Mouse (Mus musculus) lung, embryonic 15.5 days (tissue): ENCODE measurements around the gene Hoxa2. TPM values are rescaled to one million over a fixed set of nuclear protein-coding genes. Genes with fewer than 3 reads are reported as not detected.

Source experiments
- ATAC-seq: fragments of 200-750 bp; cut with Nextera tagmentation; 2 replicates; pipeline ENCODE4 v1.8.0; 2017; ENCODE audit warnings: moderate number of reproducible peaks, borderline replicate concordance; ENCODE audit not compliant: low FRiP score, low TSS enrichment; ENCODE audit errors: extremely low read depth
- H3K27ac ChIP-seq: fragments of 300-500 bp; sonication (generic); 2 replicates; pipeline ENCODE4 v1.5.1; 2015; ENCODE audit warnings: moderate library complexity, mild to moderate bottlenecking, inconsistent platforms
- H3K27me3 ChIP-seq: fragments of 300-500 bp; sonication (generic); 2 replicates; pipeline ENCODE4 v1.6.1; 2015; ENCODE audit warnings: inconsistent platforms
- H3K36me3 ChIP-seq: fragments of 300-500 bp; sonication (generic); 2 replicates; pipeline ENCODE4 v1.6.1; 2015; ENCODE audit warnings: inconsistent platforms
- H3K4me1 ChIP-seq: fragments of 300-500 bp; sonication (generic); 2 replicates; pipeline ENCODE4 v1.6.1; 2015; ENCODE audit warnings: inconsistent platforms
- H3K4me2 ChIP-seq: fragments of 300-500 bp; sonication (generic); 2 replicates; pipeline ENCODE4 v1.6.1; 2015; ENCODE audit warnings: inconsistent platforms, mild to moderate bottlenecking, moderate library complexity
- H3K4me3 ChIP-seq: fragments of 300-500 bp; sonication (generic); 2 replicates; pipeline ENCODE4 v1.5.1; 2015; ENCODE audit warnings: mild to moderate bottlenecking, inconsistent platforms
- H3K9ac ChIP-seq: fragments of 300-500 bp; sonication (generic); 2 replicates; pipeline ENCODE4 v1.6.1; 2015; ENCODE audit warnings: inconsistent platforms
- H3K9me3 ChIP-seq: fragments of 300-500 bp; sonication (generic); 2 replicates; pipeline ENCODE4 v1.6.1; 2016; ENCODE audit warnings: inconsistent platforms
- WGBS: fragments of 180-500 bp; shearing (Covaris S2); methylation state at CpG from one replicate; pipeline ENCODE4 v1.1.7; 2015; 5-methylcytosine and 5-hydroxymethylcytosine counted together
- polyA plus RNA-seq: library from polyadenylated mRNA; unstranded; fragments of >200 nt; fragmentation: Nextera tagmentation; extraction: Ambion mirVana; gene quantifications from 2 replicates; pipeline ENCODE4 v1.2.1, GENCODE M21; 2015

The Hoxa2 gene
- polyA plus RNA-seq, 1 experiment from 2014 or later, result 11.4 TPM

DNA sequence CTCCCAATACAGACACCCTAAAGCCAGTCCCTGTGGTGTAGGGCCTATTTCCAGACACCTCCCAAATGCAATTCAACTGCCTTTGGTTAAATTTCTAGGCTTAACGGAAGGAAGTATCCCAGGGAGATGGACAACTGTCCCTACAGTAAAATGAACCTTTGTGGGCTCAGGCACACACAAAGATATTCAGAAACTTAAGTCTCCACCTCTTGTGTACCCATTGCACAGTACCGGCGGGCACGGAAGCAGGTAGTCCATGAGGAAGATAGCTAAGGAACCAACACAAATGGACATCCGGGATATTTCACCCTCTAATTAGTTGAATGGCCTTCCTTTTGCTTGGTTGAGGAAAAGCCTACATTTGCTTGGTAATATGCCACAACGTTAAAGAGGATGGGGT, 11.8 kb upstream of the Hoxa2 start:
- H3K9me3 ChIP-seq, result no peaks in the 10 kb centered on the region
- peak overlapping the region; percentile 67 for H3K4me3 ChIP-seq
- ATAC-seq, result no peak
- H3K9ac ChIP-seq, result peak overlapping the region; percentile 63
- peaks cover 79% of the 10 kb centered on the region for H3K27me3 ChIP-seq
- under 1% methylated on average over 6 of the region's 6 CpGs for WGBS
- H3K27ac ChIP-seq, result peak overlapping the region; percentile 98
- H3K4me2 ChIP-seq, result peak overlapping the region; percentile 90
- H3K4me1 ChIP-seq, result peaks cover 30% of the 10 kb centered on the region
- no peaks in the 10 kb centered on the region for H3K36me3 ChIP-seq

GRCm38 (mm10) chr6:52175864-52176263, 11.2 kb upstream of the Hoxa2 start:
- peak; percentile 36; the same call in 1 of the 2 replicates for ATAC-seq
- Histone ChIP-seq H3K9me3 (no peaks in the 10 kb centered on the region), H3K4me3 (peak overlapping the region; percentile 67), H3K9ac (peak overlapping the region; percentile 63), H3K36me3 (no peaks in the 10 kb centered on the region), H3K4me2 (peak overlapping the region; percentile 90), H3K27ac (peak overlapping the region; percentile 98), H3K4me1 (peaks cover 30% of the 10 kb centered on the region), H3K27me3 (peaks cover 79% of the 10 kb centered on the region)
- WGBS, result under 1% methylated on average over 13 of the region's 35 CpGs

DNA sequence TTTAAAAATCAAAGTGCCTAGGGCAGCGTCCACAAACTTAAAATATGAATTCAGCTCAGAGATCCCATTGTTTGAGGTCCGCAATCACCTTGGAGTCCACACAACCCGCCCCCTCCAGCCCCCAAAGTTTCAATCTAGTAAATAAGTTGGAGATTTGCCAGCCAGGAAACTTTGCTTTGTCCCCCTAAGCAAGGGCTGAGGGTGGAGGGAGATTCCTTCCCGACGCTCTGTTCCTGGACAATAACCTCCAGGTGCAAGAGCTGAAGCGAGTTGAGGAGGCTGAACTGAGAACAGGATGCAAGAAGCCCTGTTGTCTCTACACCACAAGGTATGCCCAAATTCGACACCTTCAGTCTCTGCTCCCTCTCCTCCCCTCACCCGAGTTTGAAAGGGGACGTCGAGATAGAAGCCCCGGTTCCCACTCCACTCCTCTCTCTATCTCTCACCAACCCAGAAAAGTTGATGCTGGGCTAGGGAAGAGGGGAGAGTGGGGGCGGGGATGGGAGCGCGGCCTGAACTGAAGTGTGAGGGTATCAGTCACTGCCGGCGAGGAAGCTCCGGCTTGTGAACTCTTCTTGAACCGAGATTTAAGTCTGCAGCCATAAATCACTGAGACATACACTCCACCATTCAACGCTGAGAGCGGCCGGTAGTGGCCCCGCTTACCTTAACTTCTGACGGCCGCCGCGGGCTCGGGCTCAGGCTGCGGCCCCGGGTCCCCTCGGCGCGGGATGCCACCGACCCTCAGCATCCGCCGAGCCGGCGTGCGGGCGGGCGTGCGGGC, 10.5 kb upstream of the Hoxa2 start:
- Histone ChIP-seq H3K4me1 (peaks cover 30% of the 10 kb centered on the region), H3K27me3 (peaks cover 79% of the 10 kb centered on the region)
- WGBS, result under 1% methylated on average over 35 of the region's 41 CpGs

DNA sequence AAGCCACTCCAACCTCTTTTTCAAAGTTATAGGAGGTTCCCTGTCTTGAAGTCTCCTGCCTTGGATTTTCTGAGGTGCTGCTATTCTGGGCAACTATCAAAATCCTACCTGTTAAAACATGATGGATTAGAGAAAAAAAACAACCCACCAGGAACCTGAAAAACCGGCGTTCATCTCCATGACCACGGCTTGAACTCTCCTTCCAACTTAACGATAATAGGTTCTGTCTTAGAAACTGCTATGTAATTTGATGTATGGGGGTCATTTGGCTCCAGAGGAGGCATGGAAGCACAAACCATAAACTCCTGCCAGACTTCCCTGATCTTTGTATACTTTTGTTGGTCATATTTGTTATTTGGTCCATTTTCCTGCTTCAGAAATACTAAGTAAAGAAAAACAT, 9.0 kb upstream of the Hoxa2 start:
- Histone ChIP-seq H3K27ac (peak overlapping the region; percentile 95), H3K9ac (peak overlapping the region; percentile 53), H3K36me3 (no peaks in the 10 kb centered on the region), H3K27me3 (peaks cover 78% of the 10 kb centered on the region), H3K4me2 (peak overlapping the region; percentile 90), H3K4me1 (peaks cover 35% of the 10 kb centered on the region), H3K4me3 (peak overlapping the region; percentile 40), H3K9me3 (no peaks in the 10 kb centered on the region)
- WGBS, result 2% methylated on average over 4 of the region's 4 CpGs
- no peak for ATAC-seq

More for the DNA sequence above, 10.5 kb upstream of the Hoxa2 start:
- Histone ChIP-seq H3K9me3 (no peaks in the 10 kb centered on the region), H3K9ac (peak overlapping the region; percentile 63), H3K4me3 (peak overlapping the region; percentile 67), H3K36me3 (no peaks in the 10 kb centered on the region), H3K4me2 (peak overlapping the region; percentile 90), H3K27ac (peak overlapping the region; percentile 98)
- ATAC-seq, result peak; percentile 39; the same call in 1 of the 2 replicates

DNA sequence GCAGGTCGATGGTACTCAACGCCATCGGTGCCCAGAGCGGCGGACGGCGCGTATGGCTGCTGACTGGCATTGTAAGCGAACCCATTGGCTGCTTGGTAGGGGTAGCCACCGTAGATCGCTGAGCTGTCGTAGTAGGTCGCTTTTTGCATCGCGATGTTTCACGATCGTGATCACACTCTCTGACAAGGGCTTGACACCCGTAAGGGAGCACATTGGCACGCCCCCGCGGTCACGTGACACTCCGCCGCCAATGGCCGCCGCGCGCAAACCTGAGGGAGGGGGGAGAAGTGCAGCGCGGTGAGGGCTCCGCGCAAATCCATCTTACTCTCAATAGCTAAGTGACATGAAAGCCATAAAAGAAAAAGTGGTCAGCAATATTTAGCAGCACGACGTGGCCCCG, 7.9 kb upstream of the Hoxa2 start:
- Histone ChIP-seq H3K9ac (peak overlapping the region; percentile 53), H3K4me1 (peaks cover 35% of the 10 kb centered on the region), H3K27ac (peak overlapping the region; percentile 95), H3K4me3 (peak overlapping the region; percentile 40), H3K36me3 (no peaks in the 10 kb centered on the region), H3K9me3 (no peaks in the 10 kb centered on the region), H3K4me2 (peak overlapping the region; percentile 90), H3K27me3 (peaks cover 80% of the 10 kb centered on the region)
- ATAC-seq, result peak; percentile 81
- 0% methylated on average over 35 of the region's 35 CpGs for WGBS

DNA sequence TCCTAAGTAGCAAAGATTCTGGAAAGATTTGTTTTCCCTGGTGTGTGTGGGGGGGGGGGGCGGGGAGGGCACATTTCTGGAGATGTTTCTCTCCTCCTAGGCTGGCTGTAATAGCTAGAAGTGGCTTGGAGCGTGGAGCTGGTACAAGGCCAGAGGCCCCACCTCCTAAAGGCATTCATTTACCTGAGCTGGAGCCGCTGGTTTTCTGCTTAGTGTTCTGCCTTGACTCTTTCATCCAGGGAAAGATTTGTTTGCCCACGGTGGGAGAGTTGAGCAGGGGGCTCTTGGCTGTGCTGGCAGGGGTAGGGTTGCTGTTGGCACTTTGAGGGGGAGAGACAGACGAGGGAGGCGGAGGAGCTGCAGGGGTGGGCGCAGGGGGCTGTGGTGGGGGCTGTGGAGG, 7.3 kb upstream of the Hoxa2 start:
- Histone ChIP-seq H3K9ac (peak overlapping the region; percentile 53), H3K4me1 (peaks cover 35% of the 10 kb centered on the region), H3K27me3 (peaks cover 76% of the 10 kb centered on the region), H3K4me2 (peak overlapping the region; percentile 90), H3K9me3 (no peaks in the 10 kb centered on the region), H3K27ac (peak overlapping the region; percentile 95), H3K36me3 (no peaks in the 10 kb centered on the region), H3K4me3 (peak overlapping the region; percentile 40)
- WGBS, result 13% methylated on average over 7 of the region's 7 CpGs
- no peak for ATAC-seq

- Histone ChIP-seq H3K27ac (peak overlapping the region; percentile 95), H3K9me3 (no peaks in the 10 kb centered on the region), H3K4me2 (peak overlapping the region; percentile 90), H3K4me3 (no peak overlapping the region), H3K9ac (no peak overlapping the region), H3K36me3 (no peaks in the 10 kb centered on the region), H3K4me1 (peaks cover 35% of the 10 kb centered on the region), H3K27me3 (peaks cover 77% of the 10 kb centered on the region)
- 6% methylated on average over 4 of the region's 4 CpGs for WGBS
- no peak for ATAC-seq
Observed at GRCm38 (mm10) chr6:52171331-52171730, 6.7 kb upstream of the Hoxa2 start.

- Histone ChIP-seq H3K36me3 (no peaks in the 10 kb centered on the region), H3K4me2 (peak overlapping the region; percentile 90), H3K27ac (peak overlapping the region; percentile 95), H3K9ac (peak overlapping the region; percentile 44), H3K9me3 (no peaks in the 10 kb centered on the region), H3K27me3 (peaks cover 74% of the 10 kb centered on the region), H3K4me1 (peaks cover 37% of the 10 kb centered on the region), H3K4me3 (peak overlapping the region; percentile 29)
- 18% methylated on average over 5 of the region's 5 CpGs for WGBS
- ATAC-seq, result no peak
Observed at GRCm38 (mm10) chr6:52170898-52171223, 6.2 kb upstream of the Hoxa2 start.

DNA sequence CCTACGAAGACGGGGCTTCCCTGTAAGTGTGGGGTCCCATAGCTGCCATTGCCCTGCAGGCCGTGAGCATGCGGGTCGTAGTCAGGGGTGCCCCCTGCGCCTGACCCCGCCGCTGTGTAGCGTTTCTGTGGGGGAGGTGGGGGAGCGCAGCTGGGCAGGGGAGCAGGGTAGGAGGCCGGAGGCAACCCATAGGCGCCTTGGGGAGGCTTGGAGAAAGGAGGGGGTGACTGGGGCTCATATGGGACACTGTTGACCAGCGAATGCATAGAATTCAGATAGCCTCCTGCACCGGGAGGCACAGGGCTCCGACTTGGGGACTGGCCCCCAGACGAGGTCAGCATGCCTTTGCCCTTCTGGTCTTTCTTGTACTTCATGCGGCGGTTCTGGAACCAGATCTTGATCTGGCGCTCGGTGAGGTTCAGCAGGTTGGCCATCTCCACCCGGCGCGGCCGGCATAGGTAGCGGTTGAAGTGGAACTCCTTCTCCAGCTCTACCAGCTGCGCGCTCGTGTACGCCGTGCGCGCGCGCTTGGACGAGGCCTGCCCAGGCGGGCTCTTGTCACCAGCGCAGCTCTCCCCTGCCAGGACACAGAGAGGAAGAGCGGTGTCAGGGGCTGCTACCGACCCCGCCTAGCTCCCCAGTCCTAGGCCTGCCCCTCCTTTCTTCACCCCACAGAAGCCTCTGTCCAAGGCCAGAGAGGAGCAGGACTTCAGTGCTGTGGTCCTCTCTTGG, 5.7 kb upstream of the Hoxa2 start:
- Histone ChIP-seq H3K27me3 (peaks cover 76% of the 10 kb centered on the region), H3K9ac (peak overlapping the region; percentile 44), H3K4me2 (peak overlapping the region; percentile 90), H3K4me1 (peaks cover 39% of the 10 kb centered on the region), H3K36me3 (no peaks in the 10 kb centered on the region), H3K4me3 (peak overlapping the region; percentile 29), H3K9me3 (no peaks in the 10 kb centered on the region), H3K27ac (peak overlapping the region; percentile 95)
- WGBS, result 4% methylated on average over 40 of the region's 40 CpGs
- peak; percentile 37; the same call in 1 of the 2 replicates for ATAC-seq

- Histone ChIP-seq H3K27ac (peak overlapping the region; percentile 95), H3K27me3 (peaks cover 73% of the 10 kb centered on the region), H3K9me3 (no peaks in the 10 kb centered on the region), H3K4me3 (peak overlapping the region; percentile 29), H3K4me2 (peak overlapping the region; percentile 90), H3K9ac (peak overlapping the region; percentile 44), H3K36me3 (no peaks in the 10 kb centered on the region), H3K4me1 (peaks cover 42% of the 10 kb centered on the region)
- ATAC-seq, result no peak
- WGBS, result 11% methylated on average over 16 of the region's 16 CpGs
Observed at GRCm38 (mm10) chr6:52169499-52170165, 5.0 kb upstream of the Hoxa2 start.

DNA sequence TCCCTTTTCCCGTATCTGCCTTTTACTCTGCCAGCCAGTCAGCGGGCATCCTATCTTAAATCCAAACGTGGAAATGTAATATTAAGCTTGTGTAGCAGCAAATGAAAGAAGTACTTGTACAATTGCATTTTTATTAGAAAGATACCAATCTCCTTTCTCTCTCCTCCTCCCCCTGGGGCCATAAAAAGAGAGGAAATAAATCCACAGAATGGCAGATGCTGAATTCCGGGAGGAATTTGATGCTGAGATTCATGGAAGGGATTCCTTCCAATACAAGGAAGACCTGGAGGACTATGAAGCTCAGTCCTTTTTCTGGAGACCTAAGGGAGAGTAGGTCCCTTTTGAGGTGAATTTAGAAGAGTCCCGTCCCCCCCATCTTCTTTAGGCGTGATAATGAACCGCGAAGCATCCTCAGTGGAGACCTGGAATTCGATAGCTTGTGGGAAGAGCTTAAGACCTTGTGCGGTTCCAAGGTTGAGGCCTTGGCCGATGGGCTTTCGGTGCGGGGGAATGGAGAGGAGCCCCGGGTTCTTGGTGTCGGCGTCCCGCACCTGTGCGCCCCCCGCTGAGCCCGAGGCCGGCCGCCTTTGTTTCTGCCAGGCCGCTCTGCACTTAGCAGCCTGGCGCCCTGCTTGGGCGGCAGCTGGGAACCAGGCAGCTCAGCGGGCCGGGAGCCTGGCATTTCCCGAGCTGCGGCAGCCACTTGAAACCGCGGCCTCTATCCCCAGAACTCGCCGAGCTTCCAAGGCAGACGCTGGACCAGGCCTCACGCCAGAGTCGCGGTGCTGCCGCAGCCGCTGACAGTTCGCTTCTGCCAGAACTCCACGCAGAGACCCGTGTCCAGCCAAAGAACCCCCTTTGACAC, 3.8 kb upstream of the Hoxa2 start:
- Histone ChIP-seq H3K36me3 (no peaks in the 10 kb centered on the region), H3K27ac (peak overlapping the region; percentile 98), H3K9me3 (no peaks in the 10 kb centered on the region), H3K4me3 (peak overlapping the region; percentile 34), H3K4me1 (peaks cover 42% of the 10 kb centered on the region), H3K4me2 (peak overlapping the region; percentile 90), H3K9ac (peak overlapping the region; percentile 62), H3K27me3 (peaks cover 72% of the 10 kb centered on the region)
- 5% methylated on average over 42 of the region's 42 CpGs for WGBS
- ATAC-seq, result no peak
